Comparison of ENCODE assay signal across 10 mouse cellular contexts in genomic region chr5:107025809-107026208, GRCm38 (mm10).
DNase-seq lines count a peak whose midpoint lies in the region; ATAC-seq and TF ChIP-seq lines count a peak whose summit lies in the region.
"Had no signal": no experiment of that assay in that cellular context is flagged by ENCODE, and none has a peak within 500 bp of the region (broad histone marks: within the 10 kb centered on the region; RNA-seq: fewer than 3 reads in every experiment).

No protein-coding gene starts in this region.

- H3K36me3 ChIP-seq in limb, embryonic 10.5 days: 0 out of 2 replicates have a peak, but pooled peaks cover 2% of the 10 kb centered on the region
- no peaks in the 10 kb centered on the region for H3K36me3 ChIP-seq in neural tube, embryonic 15.5 days
- H3K36me3 ChIP-seq: neural tube, embryonic 12.5 days had no signal

- TF ChIP-seq CTCF in lung, adult 2 months (IDR thresholded peaks at IDR 0.05; ENCODE audit: insufficient read depth, low read length): no peak

- H3K4me2 ChIP-seq in neural tube, embryonic 15.5 days: no peak overlapping the region
- H3K4me2 ChIP-seq: neural tube, embryonic 12.5 days had no signal

- no peaks in the 10 kb centered on the region for H3K27me3 ChIP-seq in limb, embryonic 10.5 days (ENCODE audit: low read depth, poor library complexity, severe bottlenecking)
- H3K27me3 ChIP-seq in neural tube, embryonic 15.5 days (replicated peaks): no peaks in the 10 kb centered on the region
- H3K27me3 ChIP-seq: neural tube, embryonic 12.5 days had no signal

- no peak for ATAC-seq in neural tube, embryonic 15.5 days (ENCODE audit: low FRiP score)

- H3K9ac ChIP-seq in neural tube, embryonic 15.5 days (replicated peaks): no peak overlapping the region
- H3K9ac ChIP-seq: neural tube, embryonic 12.5 days had no signal

- H3K27ac ChIP-seq in limb, embryonic 10.5 days: peak overlapping the region; percentile 7; the same call in 1 of the 2 replicates
- no peak overlapping the region for H3K27ac ChIP-seq in neural tube, embryonic 15.5 days (replicated peaks)
- H3K27ac ChIP-seq: neural tube, embryonic 12.5 days had no signal

- H3K9me3 ChIP-seq in limb, embryonic 10.5 days (replicated peaks): no peaks in the 10 kb centered on the region
- H3K9me3 ChIP-seq in neural tube, embryonic 15.5 days (replicated peaks): no peaks in the 10 kb centered on the region
- H3K9me3 ChIP-seq: neural tube, embryonic 12.5 days had no signal

- TF ChIP-seq POLR2A in lung, adult 2 months (IDR thresholded peaks at IDR 0.05; ENCODE audit: borderline replicate concordance, extremely low read depth, low read depth, low read length): no peak

- no peaks in the 10 kb centered on the region for H3K4me1 ChIP-seq in lung, adult 2 months (ENCODE audit: control insufficient read depth, insufficient read depth, low read length)
- H3K4me1 ChIP-seq in limb, embryonic 10.5 days: peaks cover 57% of the 10 kb centered on the region
- H3K4me1 ChIP-seq in neural tube, embryonic 15.5 days: peaks cover 15% of the 10 kb centered on the region; the same call in 1 of the 2 replicates
- H3K4me1 ChIP-seq: neural tube, embryonic 12.5 days had no signal

- 64% methylated on average over 8 of the region's 8 CpGs for WGBS in lung, adult 2 months
- WGBS in limb, embryonic 10.5 days: 74% methylated on average over 8 of the region's 8 CpGs
- 70% methylated on average over 8 of the region's 8 CpGs for WGBS in neural tube, embryonic 15.5 days

- peak; percentile 41 for DNase-seq in adrenal gland, postnatal 14 days
- no peak for DNase-seq in adrenal gland, adult 8-10 months
- DNase-seq in lung, adult 18-20 months: peak; percentile 41 to 60
- no peak for DNase-seq in lung, adult 2 months
- DNase-seq in limb, embryonic 10.5 days (ENCODE audit: low spot score): no peak
- peak; percentile 62 for DNase-seq in testis, postnatal 14 days (ENCODE audit: low spot score)
- DNase-seq in left cerebral cortex, adult 8-10 months (ENCODE audit: low spot score in 2 of 2): no peak
- DNase-seq: layer of hippocampus, postnatal 36 days had no signal

- H3K4me3 ChIP-seq in lung, adult 2 months (replicated peaks; ENCODE audit: extremely low read depth, low read depth, low read length): no peak overlapping the region
- H3K4me3 ChIP-seq in limb, embryonic 10.5 days: no peak overlapping the region
- no peak overlapping the region for H3K4me3 ChIP-seq in neural tube, embryonic 15.5 days (replicated peaks)
- H3K4me3 ChIP-seq: neural tube, embryonic 12.5 days had no signal

Comparison
In these comparisons a context has a peak if more than half of its experiments do, and no peak if none do; other contexts are left out.
1. DNase-seq: peak in adrenal gland, postnatal 14 days (single experiment), lung, adult 18-20 months (2 of 2) and testis, postnatal 14 days (single experiment); none in adrenal gland, adult 8-10 months (single experiment), lung, adult 2 months (single experiment), limb, embryonic 10.5 days (single experiment) and left cerebral cortex, adult 8-10 months (0 of 2).